Mouse (Mus musculus) lung, postnatal 0 days (tissue): ENCODE data around the gene Psma6.

Experiments
- CTCF ChIP-seq: IDR thresholded peaks from 2 replicates; pipeline ENCODE4 v1.5.1; 2016; ENCODE audit warnings: antibody characterized with exemption, mild to moderate bottlenecking
- EP300 ChIP-seq: IDR thresholded peaks from 2 replicates; pipeline ENCODE4 v1.6.1; 2016; ENCODE audit warnings: antibody characterized with exemption, mild to moderate bottlenecking, control low read depth

DNA sequence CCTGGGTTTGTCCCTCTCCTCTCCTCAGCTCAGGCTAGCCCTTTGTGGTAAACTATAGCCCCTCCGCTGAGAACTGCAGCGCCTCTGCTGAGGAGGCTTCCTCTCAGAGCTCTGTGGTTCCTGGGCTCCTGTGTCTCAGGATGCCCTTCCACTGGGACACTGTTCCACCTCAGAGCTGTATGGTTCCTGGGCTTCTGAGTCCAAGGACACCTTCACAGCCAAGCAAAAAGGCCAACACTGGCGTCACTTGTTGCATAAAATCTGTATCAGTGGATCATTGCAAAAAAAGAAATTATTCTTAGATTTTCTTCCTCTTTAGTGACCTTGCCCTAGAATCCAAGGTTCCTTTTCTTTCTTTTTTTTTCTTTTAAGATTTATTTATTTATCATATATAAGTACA, 804 bp downstream of the Psma6 start:
- TF ChIP-seq CTCF (no peak), EP300 (no peak)
